Mouse (Mus musculus) hindbrain, embryonic 13.5 days (tissue): ENCODE data around the gene Lmo7. TPM values are rescaled to one million over a fixed set of nuclear protein-coding genes. Genes with fewer than 3 reads are reported as not detected.

Source experiments
- ATAC-seq: fragments of 200-750 bp; cut with Nextera tagmentation; 2 replicates; pipeline ENCODE4 v1.8.0; 2017; ENCODE audit warnings: moderate TSS enrichment; ENCODE audit not compliant: low FRiP score
- H3K27ac ChIP-seq: fragments of 300-500 bp; sonication (generic); 2 replicates; pipeline ENCODE4 v1.5.1; 2015; ENCODE audit warnings: inconsistent platforms, mild to moderate bottlenecking, moderate library complexity
- H3K27me3 ChIP-seq: fragments of 300-500 bp; sonication (generic); 2 replicates; pipeline ENCODE4 v1.6.1; 2015; ENCODE audit warnings: mild to moderate bottlenecking, inconsistent platforms
- H3K36me3 ChIP-seq: fragments of 300-500 bp; sonication (generic); 2 replicates; pipeline ENCODE4 v1.6.1; 2015; ENCODE audit warnings: mild to moderate bottlenecking, inconsistent platforms
- H3K4me1 ChIP-seq: fragments of 300-500 bp; sonication (generic); replicated peaks from 2 replicates; pipeline ENCODE4 v1.6.1; 2015; ENCODE audit warnings: inconsistent platforms
- H3K4me2 ChIP-seq: fragments of 300-500 bp; sonication (generic); 2 replicates; pipeline ENCODE4 v1.6.1; 2015; ENCODE audit warnings: inconsistent platforms, mild to moderate bottlenecking, moderate library complexity
- H3K4me3 ChIP-seq: fragments of 300-500 bp; sonication (generic); 2 replicates; pipeline ENCODE4 v1.5.1; 2015; ENCODE audit warnings: mild to moderate bottlenecking, inconsistent platforms
- H3K9ac ChIP-seq: fragments of 300-500 bp; sonication (generic); 2 replicates; pipeline ENCODE4 v1.6.1; 2015; ENCODE audit warnings: mild to moderate bottlenecking, inconsistent platforms
- H3K9me3 ChIP-seq: fragments of 300-500 bp; sonication (generic); 2 replicates; pipeline ENCODE4 v1.6.1; 2016; ENCODE audit warnings: inconsistent platforms
- WGBS: fragments of 180-500 bp; shearing (Covaris S2); methylation state at CpG from one replicate; pipeline ENCODE4 v1.1.7; 2015; 5-methylcytosine and 5-hydroxymethylcytosine counted together
- polyA plus RNA-seq: library from polyadenylated mRNA; unstranded; fragments of >200 nt; fragmentation: Nextera tagmentation; extraction: Ambion mirVana; gene quantifications from 2 replicates; pipeline ENCODE4 v1.2.1, GENCODE M21; 2015

Gene Lmo7
- polyA plus RNA-seq, 1 experiment from 2014 or later: 1.4 TPM

DNA sequence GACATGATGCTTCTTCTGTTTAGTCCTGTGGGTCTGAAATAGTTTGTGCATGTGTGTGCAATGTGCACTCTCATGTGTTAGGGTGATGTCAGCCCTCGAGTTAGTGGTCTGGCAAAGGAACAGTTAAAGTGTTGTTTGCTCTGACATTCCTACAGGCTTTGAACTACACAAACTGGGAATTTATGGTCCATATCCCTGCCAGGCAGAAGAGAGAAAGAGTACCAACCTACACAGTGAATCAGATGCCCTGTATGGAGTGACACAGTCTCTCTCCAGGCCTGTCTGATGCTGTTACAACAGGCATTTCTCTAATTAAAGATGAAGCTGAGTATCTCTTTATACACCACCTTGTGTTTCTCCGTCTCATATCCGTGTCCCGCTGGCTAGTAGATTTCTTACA is 21.2 kb downstream of the Lmo7 start:
- Histone ChIP-seq H3K27ac (no peak overlapping the region), H3K36me3 (no peaks in the 10 kb centered on the region), H3K9ac (no peak overlapping the region), H3K4me2 (no peak overlapping the region), H3K27me3 (no peaks in the 10 kb centered on the region), H3K9me3 (no peaks in the 10 kb centered on the region), H3K4me1 (no peaks in the 10 kb centered on the region), H3K4me3 (no peak overlapping the region)
- ATAC-seq: no peak
- 87% methylated on average over 4 of the region's 4 CpGs for WGBS

DNA sequence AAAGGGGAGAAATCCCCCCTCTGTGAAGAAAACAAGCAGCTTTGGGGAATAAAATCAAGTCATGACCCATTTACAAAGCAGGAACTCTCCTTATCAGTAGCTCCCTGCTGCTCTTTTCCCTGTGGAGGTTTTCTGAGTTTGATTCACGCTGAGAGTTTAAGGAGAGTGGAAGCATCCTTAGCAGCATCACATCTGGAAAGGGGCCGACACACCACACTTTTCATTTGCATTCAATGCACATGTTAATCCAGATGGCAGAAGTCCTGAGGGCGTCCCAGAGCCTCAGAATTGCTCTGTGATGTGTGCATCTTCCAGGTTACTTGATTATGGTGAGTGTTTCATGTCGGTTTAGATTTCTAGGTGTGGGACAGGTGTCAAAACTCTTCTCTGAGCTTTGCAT is 25.7 kb downstream of the Lmo7 start:
- H3K36me3 ChIP-seq: no peaks in the 10 kb centered on the region
- WGBS: 36% methylated on average over 4 of the region's 4 CpGs
- no peak overlapping the region for H3K4me3 ChIP-seq
- H3K9ac ChIP-seq: no peak overlapping the region
- ATAC-seq: no peak
- no peaks in the 10 kb centered on the region for H3K4me1 ChIP-seq
- H3K27ac ChIP-seq: no peak overlapping the region
- no peaks in the 10 kb centered on the region for H3K27me3 ChIP-seq
- no peaks in the 10 kb centered on the region for H3K9me3 ChIP-seq
- no peak overlapping the region for H3K4me2 ChIP-seq

DNA sequence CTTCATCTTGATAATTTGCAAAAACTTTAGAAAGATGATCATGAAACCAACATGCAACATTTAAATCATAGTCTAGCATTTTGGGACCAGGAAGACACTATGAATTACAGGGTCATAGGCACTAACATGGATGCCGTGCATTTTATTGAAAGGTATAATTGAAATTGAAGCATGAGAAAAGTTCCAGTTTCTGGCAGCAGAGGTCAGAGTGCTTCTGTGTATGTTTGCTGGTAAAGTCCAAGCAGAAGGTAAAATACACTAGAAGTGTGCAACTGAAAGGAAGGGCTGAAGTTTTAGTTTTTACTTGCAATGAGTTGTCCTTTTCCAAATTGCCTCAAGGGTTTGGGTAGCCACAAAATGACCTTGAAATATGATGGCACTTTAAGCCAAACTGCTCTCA is 32.5 kb downstream of the Lmo7 start:
- Histone ChIP-seq H3K9me3 (no peaks in the 10 kb centered on the region), H3K36me3 (no peaks in the 10 kb centered on the region), H3K4me1 (no peaks in the 10 kb centered on the region), H3K9ac (no peak overlapping the region), H3K4me3 (no peak overlapping the region), H3K4me2 (no peak overlapping the region), H3K27ac (no peak overlapping the region), H3K27me3 (no peaks in the 10 kb centered on the region)
- no peak for ATAC-seq
- 57% methylated on average over 1 of the region's 1 CpGs for WGBS

DNA sequence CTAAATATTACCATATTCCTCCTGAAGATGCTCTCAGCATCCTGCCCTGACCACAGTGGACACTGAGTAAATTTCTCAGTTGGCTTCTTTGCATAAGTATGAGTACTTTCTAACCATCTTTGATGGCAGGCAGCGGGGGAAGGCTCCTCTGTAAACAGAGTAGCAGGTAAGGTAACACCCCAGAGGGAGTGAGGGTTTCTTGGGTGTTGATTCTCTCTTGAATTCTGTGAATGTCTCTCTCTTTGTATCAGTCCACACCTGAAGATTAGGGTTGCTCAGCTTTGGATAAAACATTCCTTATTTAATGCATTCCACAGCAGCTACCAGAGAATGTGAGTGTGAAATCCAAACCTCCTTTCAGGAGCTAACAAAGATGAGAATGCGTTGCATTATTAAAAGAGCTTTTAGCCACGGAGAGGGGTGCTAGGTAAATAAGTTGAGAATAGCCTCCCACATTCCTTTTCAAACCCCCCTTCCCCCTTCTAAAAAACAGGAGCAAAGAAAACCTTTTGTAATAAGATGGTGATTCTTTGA is 34.1 kb downstream of the Lmo7 start:
- Histone ChIP-seq H3K36me3 (no peaks in the 10 kb centered on the region), H3K27ac (no peak overlapping the region), H3K4me1 (no peaks in the 10 kb centered on the region), H3K27me3 (no peaks in the 10 kb centered on the region), H3K4me2 (no peak overlapping the region), H3K9ac (no peak overlapping the region), H3K4me3 (no peak overlapping the region), H3K9me3 (no peaks in the 10 kb centered on the region)
- ATAC-seq: no peak
- 33% methylated on average over 3 of the region's 3 CpGs for WGBS

DNA sequence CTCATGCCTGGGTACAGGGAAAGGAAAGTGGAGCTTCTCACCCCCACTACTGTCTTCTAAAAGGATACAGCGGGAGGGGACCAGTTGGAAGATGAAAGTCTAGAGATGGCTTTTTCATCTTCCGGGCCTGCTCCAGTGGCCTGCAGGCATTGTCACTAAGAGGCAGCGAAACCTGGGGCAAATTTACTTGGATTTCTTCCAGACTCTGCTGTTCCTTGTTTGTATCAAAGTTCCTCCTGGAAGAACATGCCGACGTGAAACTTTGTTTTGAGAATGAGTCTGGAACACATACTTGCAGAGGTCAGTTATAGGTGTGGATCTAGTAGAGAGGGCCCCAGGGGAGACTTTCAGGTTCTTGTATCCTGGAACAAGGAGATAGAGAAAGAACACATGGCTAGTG is 41.6 kb downstream of the Lmo7 start:
- no peak overlapping the region for H3K27ac ChIP-seq
- no peaks in the 10 kb centered on the region for H3K4me1 ChIP-seq
- H3K4me2 ChIP-seq: no peak overlapping the region

DNA sequence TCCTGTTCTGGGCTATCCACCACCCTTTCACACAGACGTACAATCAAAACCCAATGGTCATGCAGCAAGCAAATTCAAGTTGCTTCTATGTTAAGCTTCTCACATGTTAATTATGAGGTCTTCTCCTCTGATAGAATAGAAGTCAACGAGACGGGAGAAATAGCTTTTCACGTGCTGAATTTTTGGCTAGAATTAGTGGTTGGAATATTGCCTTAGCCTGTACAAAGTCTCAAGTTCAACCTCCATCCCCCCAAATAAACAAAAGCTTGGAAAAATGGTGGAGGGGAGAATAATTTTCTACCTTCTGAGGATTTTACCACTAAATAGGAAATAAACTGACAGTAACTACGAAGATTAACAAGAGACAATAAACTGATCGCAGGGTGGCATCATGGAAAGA is 42.0 kb downstream of the Lmo7 start:
- Histone ChIP-seq H3K9me3 (no peaks in the 10 kb centered on the region), H3K36me3 (no peaks in the 10 kb centered on the region), H3K27ac (no peak overlapping the region), H3K4me2 (no peak overlapping the region), H3K27me3 (no peaks in the 10 kb centered on the region), H3K9ac (no peak overlapping the region), H3K4me1 (no peaks in the 10 kb centered on the region), H3K4me3 (no peak overlapping the region)
- 94% methylated on average over 6 of the region's 6 CpGs for WGBS
- no peak for ATAC-seq

More for the DNA sequence above, 41.6 kb downstream of the Lmo7 start:
- 89% methylated on average over 5 of the region's 5 CpGs for WGBS
- no peak for ATAC-seq
- Histone ChIP-seq H3K9ac (no peak overlapping the region), H3K9me3 (no peaks in the 10 kb centered on the region), H3K4me3 (no peak overlapping the region), H3K27me3 (no peaks in the 10 kb centered on the region), H3K36me3 (no peaks in the 10 kb centered on the region)

DNA sequence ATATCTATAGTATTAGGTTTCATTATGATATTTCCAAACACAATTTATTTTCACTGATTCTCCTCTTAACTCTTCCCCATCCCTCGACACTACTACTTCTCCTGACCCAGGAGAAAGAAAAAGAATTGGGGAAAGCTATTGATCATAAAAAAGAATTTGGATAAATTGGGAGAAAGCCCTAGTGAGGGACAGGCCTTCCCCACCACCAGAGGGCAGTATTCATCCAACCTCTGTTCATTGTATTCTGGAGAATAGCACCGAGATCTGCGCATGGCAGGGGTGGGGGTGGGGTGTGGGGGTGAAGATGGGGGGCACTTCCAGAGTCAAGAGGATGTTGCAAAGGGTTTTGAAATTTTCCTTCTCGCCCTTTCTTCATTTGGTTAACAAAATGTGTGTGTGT is 44.9 kb downstream of the Lmo7 start:
- H3K27me3 ChIP-seq: no peaks in the 10 kb centered on the region
- no peak overlapping the region for H3K4me3 ChIP-seq
- H3K9ac ChIP-seq: no peak overlapping the region
- H3K36me3 ChIP-seq: no peaks in the 10 kb centered on the region
- no peaks in the 10 kb centered on the region for H3K4me1 ChIP-seq
- no peaks in the 10 kb centered on the region for H3K9me3 ChIP-seq
- H3K27ac ChIP-seq: no peak overlapping the region
- WGBS: 67% methylated on average over 4 of the region's 4 CpGs
- no peak for ATAC-seq
- no peak overlapping the region for H3K4me2 ChIP-seq

DNA sequence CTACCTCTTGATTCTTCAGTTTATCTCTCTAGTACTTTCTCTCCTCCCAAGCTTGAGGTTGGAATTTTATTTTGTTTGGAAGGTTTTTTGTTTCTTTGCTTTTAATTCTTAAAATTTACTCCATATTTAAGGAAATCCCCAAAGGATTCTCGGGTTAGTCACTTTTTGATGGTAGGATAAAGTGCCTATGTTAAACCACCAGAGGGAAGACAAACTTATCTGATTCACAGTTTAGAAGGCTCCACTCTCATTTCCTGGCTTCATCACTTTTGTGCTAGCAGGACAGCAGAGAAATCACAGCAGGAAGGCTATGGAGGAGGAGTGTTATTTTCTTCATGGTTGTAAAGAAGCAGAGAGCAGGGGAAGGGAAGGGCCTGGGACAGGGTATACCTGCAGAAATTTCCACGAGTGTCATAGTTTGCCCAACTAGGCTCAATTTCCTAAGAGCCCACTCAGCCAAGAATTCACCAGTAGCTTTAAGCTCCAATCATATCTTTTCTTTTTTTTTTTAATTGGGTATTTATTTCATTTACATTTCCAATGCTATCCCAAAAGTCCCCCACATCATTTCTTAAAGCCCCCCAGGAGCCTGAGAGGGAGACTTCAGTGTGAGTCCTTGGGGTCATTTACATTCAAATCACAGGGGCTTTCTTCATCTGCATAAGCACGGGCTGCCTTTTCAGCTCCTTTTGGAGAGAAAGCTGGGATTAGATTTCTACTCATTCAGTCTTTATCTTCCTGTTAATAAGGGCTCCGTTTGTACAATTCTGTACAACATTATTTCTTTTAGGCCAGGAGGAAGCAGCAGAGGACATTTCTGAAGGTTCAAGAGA is 46.8 kb downstream of the Lmo7 start:
- Histone ChIP-seq H3K36me3 (no peaks in the 10 kb centered on the region), H3K4me1 (no peaks in the 10 kb centered on the region; the same call in 1 of the 2 replicates), H3K27ac (no peak overlapping the region), H3K9ac (no peak overlapping the region), H3K4me3 (no peak overlapping the region), H3K9me3 (no peaks in the 10 kb centered on the region), H3K27me3 (no peaks in the 10 kb centered on the region), H3K4me2 (no peak overlapping the region)
- 10% methylated on average over 4 of the region's 4 CpGs for WGBS
- no peak for ATAC-seq

DNA sequence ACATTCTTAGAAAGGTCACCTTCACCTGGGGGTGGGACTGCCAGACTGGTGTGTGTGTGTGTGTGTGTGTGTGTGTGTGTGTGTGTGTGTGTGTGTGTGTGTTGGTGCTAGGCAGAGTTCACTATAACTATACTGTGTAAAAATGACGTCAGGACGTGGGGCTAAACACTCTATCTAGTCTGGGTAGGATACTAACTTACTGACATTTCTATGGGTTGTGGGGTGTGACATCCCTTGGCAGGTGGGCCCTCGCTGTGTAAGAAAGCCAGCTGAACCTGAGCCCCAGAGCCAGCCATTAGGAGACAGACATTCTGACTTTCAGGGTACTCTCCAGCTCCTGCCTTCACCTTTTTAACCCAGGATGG is 47.4 kb downstream of the Lmo7 start:
- no peaks in the 10 kb centered on the region for H3K27me3 ChIP-seq
- no peak for ATAC-seq
- WGBS: 42% methylated on average over 3 of the region's 3 CpGs
- no peak overlapping the region for H3K9ac ChIP-seq
- H3K4me3 ChIP-seq: no peak overlapping the region
- H3K27ac ChIP-seq: no peak overlapping the region
- H3K4me1 ChIP-seq: no peaks in the 10 kb centered on the region; the same call in 1 of the 2 replicates
- no peak overlapping the region for H3K4me2 ChIP-seq
- no peaks in the 10 kb centered on the region for H3K36me3 ChIP-seq
- no peaks in the 10 kb centered on the region for H3K9me3 ChIP-seq

DNA sequence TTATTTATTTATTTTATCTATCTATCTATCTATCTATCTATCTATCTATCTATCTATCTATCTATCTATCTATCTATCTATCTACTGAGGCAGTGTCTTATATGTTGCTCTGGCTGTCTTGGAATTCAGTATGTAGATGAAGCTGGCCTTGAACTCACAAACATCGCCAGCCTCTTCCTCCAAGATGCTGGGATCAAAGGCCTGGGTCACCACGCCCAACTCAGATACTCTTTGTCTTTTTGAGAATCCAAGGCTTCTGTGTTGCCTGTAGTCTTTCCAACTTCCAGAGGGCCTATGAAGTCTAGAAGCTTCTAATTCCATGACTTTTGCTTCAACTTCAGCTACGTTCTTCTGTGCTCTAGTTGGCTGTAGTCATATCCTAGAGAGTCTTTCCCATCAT is 48.7 kb downstream of the Lmo7 start:
- no peaks in the 10 kb centered on the region for H3K36me3 ChIP-seq
- H3K4me2 ChIP-seq: no peak overlapping the region
- no peak for ATAC-seq
- H3K4me3 ChIP-seq: no peak overlapping the region
- H3K9ac ChIP-seq: no peak overlapping the region
- 94% methylated on average over 3 of the region's 3 CpGs for WGBS
- H3K4me1 ChIP-seq: no peaks in the 10 kb centered on the region; the same call in 1 of the 2 replicates
- no peaks in the 10 kb centered on the region for H3K27me3 ChIP-seq
- no peak overlapping the region for H3K27ac ChIP-seq
- H3K9me3 ChIP-seq: no peaks in the 10 kb centered on the region

DNA sequence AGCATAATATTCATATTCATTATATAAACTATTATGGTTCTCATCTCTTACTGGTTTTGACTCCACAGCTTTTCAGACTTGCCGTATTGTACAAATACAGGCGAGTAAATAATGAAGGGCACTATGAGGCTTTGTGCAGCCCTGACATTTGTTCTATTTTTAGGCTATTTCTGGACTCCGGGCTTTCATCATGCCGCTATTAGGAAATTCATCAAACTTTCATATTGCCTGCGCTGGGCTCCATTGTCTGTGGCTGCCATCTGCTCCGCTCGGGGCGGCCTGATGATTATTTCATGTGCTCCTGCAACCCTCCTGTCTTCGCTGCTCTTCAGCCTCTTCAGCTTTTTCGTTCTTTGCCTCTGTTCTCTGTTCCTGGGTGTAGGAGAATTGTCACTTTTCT is 50.3 kb downstream of the Lmo7 start:
- Histone ChIP-seq H3K4me1 (no peaks in the 10 kb centered on the region; the same call in 1 of the 2 replicates), H3K4me2 (no peak overlapping the region), H3K36me3 (no peaks in the 10 kb centered on the region), H3K27me3 (no peaks in the 10 kb centered on the region), H3K9me3 (no peaks in the 10 kb centered on the region), H3K9ac (no peak overlapping the region), H3K27ac (no peak overlapping the region), H3K4me3 (no peak overlapping the region)
- 57% methylated on average over 10 of the region's 10 CpGs for WGBS
- ATAC-seq: no peak

DNA sequence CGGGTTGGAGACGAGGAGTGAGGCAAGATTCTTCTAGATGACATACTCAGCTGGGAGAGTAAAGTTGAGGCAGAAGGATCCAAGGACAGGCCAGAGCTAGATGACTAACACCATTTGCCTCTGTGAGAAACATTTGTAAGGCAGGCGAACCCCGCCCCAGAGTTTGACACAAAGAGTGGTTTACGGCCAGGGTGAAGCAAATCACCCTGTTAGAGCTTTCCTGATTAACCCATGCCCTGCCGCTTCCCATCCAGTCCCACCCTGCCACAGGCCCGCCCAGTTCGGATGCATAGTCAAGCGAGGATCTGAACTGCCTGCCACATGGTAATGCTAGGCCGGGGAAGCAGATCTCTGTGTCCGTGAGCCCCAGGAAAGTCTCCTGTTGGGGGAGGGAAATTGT is 51.5 kb downstream of the Lmo7 start:
- Histone ChIP-seq H3K9ac (no peak overlapping the region), H3K4me3 (no peak overlapping the region), H3K27me3 (no peaks in the 10 kb centered on the region), H3K36me3 (no peaks in the 10 kb centered on the region), H3K4me1 (no peaks in the 10 kb centered on the region; the same call in 1 of the 2 replicates), H3K27ac (no peak overlapping the region), H3K4me2 (no peak overlapping the region), H3K9me3 (no peaks in the 10 kb centered on the region)
- 79% methylated on average over 11 of the region's 11 CpGs for WGBS
- peak; percentile 30; the same call in 1 of the 2 replicates for ATAC-seq

DNA sequence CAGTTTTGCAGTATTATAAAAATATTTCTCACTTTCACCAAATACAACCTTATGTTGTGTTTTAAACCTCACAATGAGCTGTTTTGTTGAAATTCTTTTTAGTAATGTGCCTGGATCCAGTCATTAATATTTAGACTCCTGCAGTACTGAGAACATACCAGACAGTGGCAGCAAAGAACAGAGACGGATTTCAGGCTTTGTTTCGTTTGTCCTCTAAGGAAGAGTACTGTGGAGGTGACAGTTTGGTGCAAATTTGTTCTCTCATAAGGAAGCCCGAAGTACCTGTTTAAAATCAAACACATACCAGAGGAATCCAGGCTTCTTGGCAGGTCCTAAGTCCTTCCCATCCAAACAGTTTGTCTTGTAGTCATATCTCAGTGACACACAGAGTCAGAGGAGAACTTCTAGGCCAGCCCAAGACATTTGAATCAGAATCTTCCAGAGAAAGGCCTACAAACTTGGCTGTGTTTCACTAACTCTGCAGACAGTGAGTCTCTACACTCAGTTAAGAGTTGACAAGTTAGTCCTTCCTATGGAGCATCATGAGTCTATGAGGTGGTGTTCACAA is 52.3 kb downstream of the Lmo7 start:
- H3K4me2 ChIP-seq: no peak overlapping the region
- no peak overlapping the region for H3K4me3 ChIP-seq
- H3K9me3 ChIP-seq: no peaks in the 10 kb centered on the region
- no peak for ATAC-seq
- no peak overlapping the region for H3K27ac ChIP-seq
- H3K27me3 ChIP-seq: no peaks in the 10 kb centered on the region
- no peaks in the 10 kb centered on the region; the same call in 1 of the 2 replicates for H3K4me1 ChIP-seq
- H3K9ac ChIP-seq: no peak overlapping the region
- no peaks in the 10 kb centered on the region for H3K36me3 ChIP-seq
- 36% methylated on average over 3 of the region's 3 CpGs for WGBS
